Mouse (Mus musculus) ES-E14 (cell line): ENCODE data around the gene E130309D02Rik. TPM values are rescaled to one million over a fixed set of nuclear protein-coding genes. Genes with fewer than 3 reads are reported as not detected.
A peak's percentile ranks its signal among the peaks of the same experiment; 100 is the strongest.

ENCODE experiments used
- DNase-seq: peaks from one replicate; pipeline ENCODE4 v3.0.0-alpha.2; 2013; ENCODE audit warnings: low read depth, low spot score
- H3K27ac ChIP-seq: 2 replicates; pipeline ENCODE4 v1.5.1; 2012; ENCODE audit warnings: low read depth, mild to moderate bottlenecking, low read length, moderate library complexity, mixed read lengths; ENCODE audit not compliant: poor library complexity, insufficient read depth, severe bottlenecking
- H3K36me3 ChIP-seq: 2 replicates; pipeline ENCODE4 v1.6.1; 2012; ENCODE audit warnings: mild to moderate bottlenecking, low read length, moderate library complexity, mixed read lengths; ENCODE audit not compliant: control insufficient read depth, poor library complexity, insufficient read depth, severe bottlenecking
- H3K4me1 ChIP-seq, 2 experiments: fragments of 150-350 bp in 1 of 2; sonication (generic) in 1 of 2; 2 replicates each; pipeline ENCODE4 v1.6.1; 2012; ENCODE audit warnings: low read length in 2 of 2, mild to moderate bottlenecking in 1 of 2, mixed read lengths in 1 of 2; ENCODE audit not compliant: control insufficient read depth in 2 of 2, insufficient read depth in 2 of 2, poor library complexity in 1 of 2
- H3K4me3 ChIP-seq, 2 experiments: fragments of 150-350 bp in 1 of 2; sonication (generic) in 1 of 2; 2 replicates each; pipeline ENCODE4 v1.5.1; 2012; ENCODE audit warnings: low read length in 2 of 2, low read depth in 1 of 2, mild to moderate bottlenecking in 1 of 2, mixed read lengths in 1 of 2; ENCODE audit not compliant: insufficient read depth in 1 of 2, poor library complexity in 1 of 2, severe bottlenecking in 1 of 2
- H3K9ac ChIP-seq: 2 replicates; pipeline ENCODE4 v1.6.1; 2012; ENCODE audit warnings: low read depth, mild to moderate bottlenecking, low read length, mixed read lengths; ENCODE audit not compliant: poor library complexity, insufficient read depth, severe bottlenecking
- H3K9me3 ChIP-seq: fragments of 150-350 bp; sonication (generic); 2 replicates; pipeline ENCODE4 v1.6.1; 2012; ENCODE audit warnings: low read depth, mild to moderate bottlenecking, low read length; ENCODE audit not compliant: control insufficient read depth, insufficient read depth
- CHD2 ChIP-seq: IDR thresholded peaks from 2 replicates; pipeline ENCODE4 v1.6.1; 2014; ENCODE audit warnings: mild to moderate bottlenecking, low read depth, low read length, inconsistent platforms
- HCFC1 ChIP-seq: IDR thresholded peaks from 2 replicates; pipeline ENCODE4 v1.6.1; 2012; ENCODE audit warnings: low read length, inconsistent platforms, borderline replicate concordance; ENCODE audit not compliant: insufficient read depth
- MAFK ChIP-seq: IDR thresholded peaks from 2 replicates; pipeline ENCODE4 v1.6.1; 2014; ENCODE audit warnings: mild to moderate bottlenecking, low read depth, low read length, inconsistent platforms; ENCODE audit not compliant: insufficient read depth
- ZC3H11A ChIP-seq: IDR thresholded peaks from 2 replicates; pipeline ENCODE4 v1.6.1; 2012; ENCODE audit warnings: low read depth, mild to moderate bottlenecking, inconsistent platforms, low read length, borderline replicate concordance
- ZNF384 ChIP-seq: IDR thresholded peaks from 2 replicates; pipeline ENCODE4 v1.6.1; 2012; ENCODE audit warnings: low read depth, low read length, inconsistent platforms
- in situ Hi-C, 2 experiments: fragments of 600-800 bp; cut with MboI; formaldehyde crosslinking; loops; one replicate each; pipeline ENCODE4 v1.15.1; 2025; ENCODE audit warnings: low sequenced_read_pairs in 2 of 2, inconsistent platforms in 1 of 2; ENCODE audit not compliant: unreplicated experiment in 2 of 2
- total RNA-seq: library from RNA; depleted of rRNA; stranded (reverse); fragments of 300-350 nt; gene quantifications from 2 replicates; pipeline ENCODE4 v1.2.3, GENCODE M21; 2012

Gene E130309D02Rik
- total RNA-seq, 1 experiment: 17.9 TPM

DNA sequence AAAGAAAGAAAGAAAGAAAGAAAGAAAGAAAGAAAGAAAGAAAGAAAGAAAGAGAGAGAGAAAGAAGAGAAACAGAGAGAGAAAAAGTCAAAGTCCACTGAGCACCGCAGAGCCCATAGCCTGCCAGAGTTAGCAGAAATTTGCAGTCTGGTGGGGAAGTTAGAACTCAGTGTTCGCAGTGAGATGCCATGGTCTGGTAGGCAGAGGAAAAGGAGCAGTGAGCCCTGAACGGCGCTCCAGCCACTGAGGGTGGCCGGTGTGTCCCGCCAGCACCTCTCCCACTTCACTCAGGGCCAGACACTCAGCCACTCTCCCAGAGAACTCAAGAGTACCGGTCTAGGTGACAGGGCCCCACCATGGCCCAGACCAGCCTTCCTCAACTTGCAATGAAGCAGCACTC is 10.9 kb downstream of the E130309D02Rik start:
- DNase-seq: no peak
- Histone ChIP-seq H3K9me3 (no peaks in the 10 kb centered on the region), H3K27ac (no peak overlapping the region), H3K4me3 (no peak overlapping the region), H3K4me1 (no peaks in the 10 kb centered on the region), H3K36me3 (peaks cover 49% of the 10 kb centered on the region), H3K9ac (no peak overlapping the region)
- in situ Hi-C loops: no loop called here
- TF ChIP-seq ZC3H11A (no peak), HCFC1 (no peak), ZNF384 (no peak), CHD2 (no peak), MAFK (no peak)

GRCm38 (mm10) chr5:143301296-143301695 is 13.9 kb downstream of the E130309D02Rik start:
- no peak overlapping the region for H3K27ac ChIP-seq
- peaks cover 2 to 3% of the 10 kb centered on the region in 2 experiments; a peak in 1 of 4 replicates for H3K4me1 ChIP-seq
- in situ Hi-C loops: no loop called here
- no peaks in the 10 kb centered on the region for H3K9me3 ChIP-seq
- DNase-seq: no peak
- no peak for TF ChIP-seq ZNF384
- no peak for TF ChIP-seq ZC3H11A
- no peak for TF ChIP-seq MAFK
- no peak for TF ChIP-seq HCFC1
- TF ChIP-seq CHD2: no peak
- no peak overlapping the region for H3K4me3 ChIP-seq
- no peak overlapping the region for H3K9ac ChIP-seq
- H3K36me3 ChIP-seq: peaks cover 30% of the 10 kb centered on the region

DNA sequence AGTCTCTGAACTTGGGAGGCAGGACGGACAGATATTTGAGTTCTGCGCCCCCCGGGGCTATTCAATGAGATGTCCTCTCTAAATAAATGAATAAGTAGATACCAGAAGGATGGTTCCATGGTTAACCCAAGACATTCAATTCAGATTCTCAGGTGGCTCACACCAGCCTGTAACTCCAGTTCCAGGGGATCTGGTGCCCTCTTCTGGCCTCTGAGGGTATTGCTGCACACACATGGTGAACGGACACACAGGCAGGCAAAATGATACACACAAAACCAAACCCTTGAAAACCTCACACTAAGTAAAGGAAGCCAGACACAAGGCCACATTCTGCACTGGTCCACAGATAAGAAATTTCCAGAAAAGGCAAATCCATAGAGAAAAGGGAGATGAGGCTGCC is 15.5 kb downstream of the E130309D02Rik start:
- no peak overlapping the region for H3K4me3 ChIP-seq
- in situ Hi-C loops: no loop called here
- H3K9me3 ChIP-seq: no peaks in the 10 kb centered on the region
- no peak overlapping the region for H3K27ac ChIP-seq
- H3K4me1 ChIP-seq: peaks cover 2 to 3% of the 10 kb centered on the region in 2 experiments; a peak in 1 of 4 replicates
- H3K9ac ChIP-seq: no peak overlapping the region
- TF ChIP-seq ZC3H11A (peak; percentile 21; the same call in 1 of the 2 replicates), CHD2 (no peak), HCFC1 (no peak), ZNF384 (no peak)
- no peak for DNase-seq
- H3K36me3 ChIP-seq: peaks cover 18% of the 10 kb centered on the region

GRCm38 (mm10) chr5:143298391-143298790 is 16.8 kb downstream of the E130309D02Rik start:
- H3K36me3 ChIP-seq: peaks cover 11% of the 10 kb centered on the region
- no peak for TF ChIP-seq ZC3H11A
- TF ChIP-seq MAFK: no peak
- TF ChIP-seq ZNF384: no peak
- no peak for TF ChIP-seq HCFC1
- TF ChIP-seq CHD2: no peak

GRCm38 (mm10) chr5:143297986-143298385 is 17.2 kb downstream of the E130309D02Rik start:
- TF ChIP-seq ZNF384: no peak
- no peak for TF ChIP-seq CHD2
- no peak for TF ChIP-seq MAFK
- no peak for TF ChIP-seq HCFC1
- no peak for TF ChIP-seq ZC3H11A
- DNase-seq: no peak
- H3K9ac ChIP-seq: no peak overlapping the region
- H3K4me3 ChIP-seq: no peak overlapping the region
- H3K4me1 ChIP-seq: peaks cover 2 to 3% of the 10 kb centered on the region in 2 experiments; a peak in 2 of 4 replicates
- H3K36me3 ChIP-seq: peaks cover 9% of the 10 kb centered on the region
- no peak overlapping the region for H3K27ac ChIP-seq
- in situ Hi-C loops: no loop called here
- no peaks in the 10 kb centered on the region for H3K9me3 ChIP-seq

More at GRCm38 (mm10) chr5:143298391-143298790, 16.8 kb downstream of the E130309D02Rik start:
- Histone ChIP-seq H3K27ac (no peak overlapping the region), H3K4me1 (peaks cover 2 to 3% of the 10 kb centered on the region in 2 experiments; a peak in 2 of 4 replicates), H3K9ac (no peak overlapping the region), H3K4me3 (no peak overlapping the region), H3K9me3 (no peaks in the 10 kb centered on the region)
- DNase-seq: no peak
- in situ Hi-C loops: no loop called here
